Mouse (Mus musculus) cerebellum, adult 2 months (tissue): ENCODE results near the gene Hnrnpa1.

Experiments used
- CTCF ChIP-seq: fragments of 200-500 bp; IDR thresholded peaks from 2 replicates; pipeline ENCODE4 v1.5.1; 2011; ENCODE audit warnings: low read depth, mild to moderate bottlenecking, control low read depth, low read length, moderate library complexity, borderline replicate concordance; ENCODE audit not compliant: insufficient read depth
- POLR2A ChIP-seq: fragments of 200-500 bp; IDR thresholded peaks from 2 replicates; pipeline ENCODE4 v1.6.1; 2011; ENCODE audit warnings: low read length, control low read depth, borderline replicate concordance; ENCODE audit not compliant: insufficient read depth

- no peak for TF ChIP-seq CTCF
- no peak for TF ChIP-seq POLR2A
Observed at GRCm38 (mm10) chr15:103290417-103290816, 50.2 kb downstream of the Hnrnpa1 start.
